Mouse (Mus musculus) MEL (cell line): Measurements from ENCODE around the gene Fkbp9. TPM values are rescaled to one million over a fixed set of nuclear protein-coding genes. Genes with fewer than 3 reads are reported as not detected.

Source experiments
- DNase-seq: peaks from one replicate; pipeline ENCODE4 v3.0.0; 2011; ENCODE audit warnings: low read depth, low spot score
- H3K27ac ChIP-seq: 2 replicates; pipeline ENCODE4 v1.5.1; 2012; ENCODE audit warnings: low read depth, mild to moderate bottlenecking, control low read depth, low read length, moderate library complexity; ENCODE audit not compliant: control insufficient read depth
- H3K27me3 ChIP-seq, 2 experiments: fragments of 150-350 bp in 1 of 2; sonication (generic) in 1 of 2; 2 replicates each; pipeline ENCODE4 v1.6.1; 2012; ENCODE audit warnings: low read length in 2 of 2, mild to moderate bottlenecking in 2 of 2, improper control_type of control experiment in 1 of 2, moderate library complexity in 1 of 2; ENCODE audit not compliant: insufficient read depth in 2 of 2, control insufficient read depth in 1 of 2
- H3K36me3 ChIP-seq, 2 experiments: 2 replicates each; pipeline ENCODE4 v1.6.1; 2012 to 2014; ENCODE audit warnings: low read length in 2 of 2, improper control_type of control experiment in 1 of 2, inconsistent platforms in 1 of 2, mild to moderate bottlenecking in 1 of 2; ENCODE audit not compliant: insufficient read depth in 2 of 2, control insufficient read depth in 1 of 2
- H3K4me1 ChIP-seq, 2 experiments: fragments of 150-350 bp in 1 of 2; sonication (generic) in 1 of 2; 2 replicates each; pipeline ENCODE4 v1.6.1; 2012; ENCODE audit warnings: low read length in 2 of 2, improper control_type of control experiment in 1 of 2, mild to moderate bottlenecking in 1 of 2; ENCODE audit not compliant: insufficient read depth in 2 of 2, control insufficient read depth in 1 of 2
- H3K4me3 ChIP-seq, 2 experiments: fragments of 150-350 bp in 1 of 2; sonication (generic) in 1 of 2; 2 replicates each; pipeline ENCODE4 v1.5.1; 2012; ENCODE audit warnings: low read depth in 2 of 2, low read length in 2 of 2, mild to moderate bottlenecking in 2 of 2, moderate library complexity in 2 of 2, control low read depth in 1 of 2, improper control_type of control experiment in 1 of 2; ENCODE audit not compliant: control insufficient read depth in 1 of 2, insufficient read depth in 1 of 2
- H3K79me2 ChIP-seq: 2 replicates; pipeline ENCODE4 v1.6.1; 2012; ENCODE audit warnings: mild to moderate bottlenecking, low read length, moderate library complexity; ENCODE audit not compliant: control insufficient read depth, poor library complexity, insufficient read depth
- H3K9ac ChIP-seq: 2 replicates; pipeline ENCODE4 v1.6.1; 2012; ENCODE audit warnings: low read depth, mild to moderate bottlenecking, control low read depth, low read length, moderate library complexity; ENCODE audit not compliant: control insufficient read depth, poor library complexity, severe bottlenecking
- H3K9me3 ChIP-seq: fragments of 150-350 bp; sonication (generic); replicated peaks from 2 replicates; pipeline ENCODE4 v1.6.1; 2012; ENCODE audit warnings: mild to moderate bottlenecking, low read length, improper control_type of control experiment, moderate library complexity; ENCODE audit not compliant: insufficient read depth
- BHLHE40 ChIP-seq: IDR thresholded peaks from 2 replicates; pipeline ENCODE4 v1.6.1; 2012; ENCODE audit warnings: low read depth, mild to moderate bottlenecking, inconsistent platforms, low read length, improper control_type of control experiment, borderline replicate concordance
- CHD1 ChIP-seq: IDR thresholded peaks from 2 replicates; pipeline ENCODE4 v1.6.1; 2012; ENCODE audit warnings: low read depth, mild to moderate bottlenecking, inconsistent platforms, low read length, improper control_type of control experiment
- CHD2 ChIP-seq: IDR thresholded peaks from 2 replicates; pipeline ENCODE4 v1.6.1; 2011; ENCODE audit warnings: low read length, improper control_type of control experiment
- E2F4 ChIP-seq: IDR thresholded peaks from 2 replicates; pipeline ENCODE4 v1.6.1; 2011; ENCODE audit warnings: low read depth, low read length, improper control_type of control experiment, borderline replicate concordance
- ELF1 ChIP-seq: IDR thresholded peaks from 2 replicates; pipeline ENCODE4 v1.6.1; 2014; ENCODE audit warnings: low read depth, mild to moderate bottlenecking, inconsistent platforms, low read length, improper control_type of control experiment, moderate library complexity
- EP300 ChIP-seq, 2 experiments: IDR thresholded peaks; 2 replicates each; pipeline ENCODE4 v1.6.1; 2011; ENCODE audit warnings: improper control_type of control experiment in 2 of 2, low read length in 2 of 2, low read depth in 1 of 2, mild to moderate bottlenecking in 1 of 2
- ETS1 ChIP-seq: IDR thresholded peaks from 2 replicates; pipeline ENCODE4 v1.6.1; 2012; ENCODE audit warnings: low read depth, mild to moderate bottlenecking, inconsistent platforms, low read length, improper control_type of control experiment, moderate library complexity
- GABPA ChIP-seq: IDR thresholded peaks from 2 replicates; pipeline ENCODE4 v1.6.1; 2012; ENCODE audit warnings: low read depth, mild to moderate bottlenecking, inconsistent platforms, low read length, improper control_type of control experiment, moderate library complexity
- GATA1 ChIP-seq: IDR thresholded peaks from 2 replicates; pipeline ENCODE4 v1.6.1; 2011; ENCODE audit warnings: low read depth, low read length, improper control_type of control experiment
- MAX ChIP-seq: IDR thresholded peaks from 2 replicates; pipeline ENCODE4 v1.6.1; 2011; ENCODE audit warnings: low read length, improper control_type of control experiment
- MAZ ChIP-seq: IDR thresholded peaks from 2 replicates; pipeline ENCODE4 v1.6.1; 2012; ENCODE audit warnings: low read depth, mild to moderate bottlenecking, inconsistent platforms, low read length, improper control_type of control experiment
- MYB ChIP-seq: IDR thresholded peaks from 2 replicates; pipeline ENCODE4 v1.6.1; 2011; ENCODE audit warnings: mild to moderate bottlenecking, low read depth, low read length, improper control_type of control experiment
- MYC ChIP-seq: IDR thresholded peaks from 2 replicates; pipeline ENCODE4 v1.6.1; 2011; ENCODE audit warnings: low read depth, mild to moderate bottlenecking, low read length, improper control_type of control experiment, moderate library complexity
- RAD21 ChIP-seq: IDR thresholded peaks from 2 replicates; pipeline ENCODE4 v1.6.1; 2011; ENCODE audit warnings: mild to moderate bottlenecking, low read depth, low read length, improper control_type of control experiment
- SIN3A ChIP-seq: IDR thresholded peaks from 2 replicates; pipeline ENCODE4 v1.6.1; 2012; ENCODE audit warnings: low read length, improper control_type of control experiment, inconsistent platforms
- TAL1 ChIP-seq: IDR thresholded peaks from 2 replicates; pipeline ENCODE4 v1.6.1; 2012; ENCODE audit warnings: mild to moderate bottlenecking, inconsistent platforms, low read length, moderate library complexity, mixed read lengths
- TCF12 ChIP-seq: IDR thresholded peaks from 2 replicates; pipeline ENCODE4 v1.6.1; 2014; ENCODE audit warnings: low read depth, mild to moderate bottlenecking, inconsistent platforms, low read length, improper control_type of control experiment, moderate library complexity
- USF1 ChIP-seq: IDR thresholded peaks from 2 replicates; pipeline ENCODE4 v1.6.1; 2014; ENCODE audit warnings: low read depth, mild to moderate bottlenecking, inconsistent platforms, low read length, improper control_type of control experiment, moderate library complexity
- ZKSCAN1 ChIP-seq: IDR thresholded peaks from 2 replicates; pipeline ENCODE4 v1.6.1; 2012; ENCODE audit warnings: low read depth, mild to moderate bottlenecking, inconsistent platforms, low read length, improper control_type of control experiment, moderate library complexity
- polyA plus RNA-seq, 2 experiments: library from polyadenylated mRNA; stranded (reverse) in 1 of 2; unstranded in 1 of 2; fragments of >175 nt in 1 of 2; fragments of >200 nt in 1 of 2; gene quantifications; 2 replicates each; pipeline versions ENCODE4 v1.2.1 to v1.2.4; 2012; ENCODE audit warnings: low replicate concordance in 2 of 2, low read depth in 1 of 2; ENCODE audit not compliant: insufficient read length in 2 of 2, insufficient read depth in 1 of 2, missing spikeins in 1 of 2
- total RNA-seq: library from RNA; depleted of rRNA; stranded (reverse); fragments of 300-350 nt; gene quantifications from 2 replicates; pipeline ENCODE4 v1.2.3, GENCODE M21; 2012

The Fkbp9 gene
- total and polyA plus RNA-seq, 3 experiments = 3.0 to 19.5 TPM; not detected in 1

DNA sequence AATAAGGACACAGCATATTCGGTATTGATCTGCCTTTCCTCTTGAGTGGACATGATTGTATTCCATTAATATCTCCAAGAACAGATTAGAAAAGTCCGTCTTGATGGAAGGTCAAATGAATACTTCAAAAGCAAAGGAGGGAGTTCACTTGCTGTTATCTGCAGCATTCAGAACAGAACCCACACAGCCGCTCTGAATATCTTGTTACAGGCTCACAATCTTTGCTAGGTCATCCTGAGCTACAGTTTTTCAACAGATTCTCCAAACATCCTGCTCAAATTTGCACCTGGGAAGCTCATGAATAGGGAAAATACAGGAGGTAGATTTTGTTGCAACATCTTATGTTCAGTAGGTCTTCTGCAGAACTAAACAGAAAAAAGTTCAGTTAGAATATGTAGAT lies 42.5 kb upstream of the Fkbp9 start:
- Histone ChIP-seq H3K4me3 (no peak overlapping the region), H3K79me2 (peaks cover 85% of the 10 kb centered on the region), H3K27me3 (no peaks in the 10 kb centered on the region), H3K36me3 (peaks cover 18 to 58% of the 10 kb centered on the region in 2 experiments), H3K27ac (no peak overlapping the region), H3K9ac (no peak overlapping the region), H3K4me1 (peaks cover 11 to 20% of the 10 kb centered on the region in 2 experiments), H3K9me3 (no peaks in the 10 kb centered on the region)
- no peak for TF ChIP-seq E2F4
- no peak for TF ChIP-seq MAX
- TF ChIP-seq ETS1 = 0 out of 2 replicates have a peak, but pooled peaks have one; percentile 22
- TF ChIP-seq CHD1 = no peak
- TF ChIP-seq EP300 (IDR thresholded peaks at IDR 0.05; ENCODE audit: low read depth in 1 of 2, low read length in 2 of 2) = peak; percentile 78 to 83
- no peak for TF ChIP-seq ZKSCAN1
- peak; percentile 45; the same call in 1 of the 2 replicates for TF ChIP-seq TCF12
- no peak for TF ChIP-seq RAD21
- TF ChIP-seq TAL1 = peak; percentile 55
- peak; percentile 8; the same call in 1 of the 2 replicates for TF ChIP-seq SIN3A
- TF ChIP-seq GATA1 = peak; percentile 81
- no peak for TF ChIP-seq MYB
- DNase-seq = peak; percentile 64

DNA sequence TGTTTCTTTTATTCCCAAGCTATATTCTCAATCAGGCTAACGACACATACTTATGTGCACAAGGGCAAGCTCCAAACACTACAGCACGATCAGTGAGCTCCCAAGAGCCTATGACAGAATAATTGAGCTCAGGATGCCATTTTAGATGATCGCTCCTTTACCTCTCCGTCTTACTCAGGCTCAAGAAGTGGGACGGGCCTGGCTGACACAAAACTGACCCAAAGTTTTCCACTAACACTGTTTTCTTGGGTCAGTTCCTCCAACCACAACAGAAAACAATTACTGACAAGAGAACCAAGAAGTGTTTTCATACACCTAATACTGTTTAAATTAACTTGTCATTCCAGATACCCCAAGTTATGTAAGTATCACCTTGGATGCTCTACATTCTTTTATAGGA lies 37.0 kb upstream of the Fkbp9 start:
- TF ChIP-seq EP300 (IDR thresholded peaks at IDR 0.05; ENCODE audit: low read depth in 1 of 2, low read length in 2 of 2) (no peak), USF1 (no peak), ELF1 (no peak), BHLHE40 (no peak), CHD2 (no peak), GABPA (no peak), MYC (no peak), RAD21 (no peak), MAX (no peak), MAZ (no peak)
- Histone ChIP-seq H3K4me1 (peaks cover 16% of the 10 kb centered on the region in 2 experiments), H3K4me3 (peak overlapping the region in 1 of 2 experiments; percentile 20), H3K9me3 (no peaks in the 10 kb centered on the region), H3K9ac (peak overlapping the region; percentile 11; the same call in 1 of the 2 replicates), H3K79me2 (peaks cover 73% of the 10 kb centered on the region), H3K27ac (no peak overlapping the region), H3K27me3 (no peaks in the 10 kb centered on the region), H3K36me3 (peaks cover 2 to 39% of the 10 kb centered on the region in 2 experiments)
- no peak for DNase-seq
